Mouse (Mus musculus): ENCODE data around the gene Gm13128.
"Not testable (repeated sequence)": the region's sequence is repeated elsewhere in the genome, so short reads cannot be mapped to it uniquely, and the experiment has no call there.

- not testable (repeated sequence) for TF ChIP-seq GATA1, TAL1 (IDR thresholded peaks at IDR 0.05; ENCODE audit: low read length)
Observed at GRCm38 (mm10) chr4:144312666-144313460, 17.2 kb upstream of the Gm13128 start.

Data from erythroblast, embryonic 14.5 days (primary cell).